ENCODE assay signal across 20 mouse cellular contexts in the genomic region with DNA sequence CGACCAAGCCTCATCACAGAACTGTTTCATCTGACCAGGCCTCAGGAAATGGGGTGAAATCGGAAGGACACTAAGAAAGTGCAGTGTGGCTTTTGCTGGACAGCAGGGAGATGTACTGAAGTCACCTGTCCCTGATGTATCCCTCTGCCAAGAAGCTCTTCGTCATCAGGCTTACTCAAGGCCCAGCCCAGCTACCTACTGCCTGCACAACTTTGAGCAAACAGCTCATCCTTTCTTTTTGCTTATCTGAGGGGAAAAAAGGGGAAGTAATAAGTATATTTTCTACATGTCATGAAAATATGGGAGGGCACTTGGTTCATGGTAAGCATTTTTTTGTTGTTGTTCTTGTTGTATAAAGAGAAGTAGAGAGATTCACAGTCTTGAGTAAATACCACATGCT.
A peak's percentile ranks its signal among the peaks of the same experiment; 100 is the strongest.
DNase-seq lines count a peak whose midpoint lies in the region; ATAC-seq and TF ChIP-seq lines count a peak whose summit lies in the region.
"Had no signal": no experiment of that assay in that cellular context is flagged by ENCODE, and none has a peak within 500 bp of the region (broad histone marks: within the 10 kb centered on the region; RNA-seq: fewer than 3 reads in every experiment).

No protein-coding gene starts in this region.

- no peaks in the 10 kb centered on the region for H3K27me3 ChIP-seq in forebrain, embryonic 11.5 days (ENCODE audit: control insufficient read depth, insufficient read depth, low read length)
- H3K27me3 ChIP-seq in forebrain, embryonic 12.5 days: no peaks in the 10 kb centered on the region
- H3K27me3 ChIP-seq in liver, embryonic 16.5 days (ENCODE audit: control insufficient read depth, insufficient read depth, low read depth, low read length): no peaks in the 10 kb centered on the region
- H3K27me3 ChIP-seq in liver, embryonic 11.5 days (replicated peaks; ENCODE audit: control insufficient read depth, insufficient read depth, low read length): no peaks in the 10 kb centered on the region
- H3K27me3 ChIP-seq: embryonic facial prominence, embryonic 12.5 days; hindbrain, embryonic 13.5 days; Patski had no signal

- no peak overlapping the region for H3K9ac ChIP-seq in forebrain, embryonic 11.5 days (ENCODE audit: low read length)
- H3K9ac ChIP-seq in forebrain, embryonic 12.5 days: no peak overlapping the region
- no peak overlapping the region for H3K9ac ChIP-seq in liver, embryonic 16.5 days (ENCODE audit: low read depth, low read length)
- no peak overlapping the region for H3K9ac ChIP-seq in liver, embryonic 11.5 days (ENCODE audit: low read depth, low read length)
- H3K9ac ChIP-seq: embryonic facial prominence, embryonic 12.5 days; hindbrain, embryonic 13.5 days had no signal

- WGBS in forebrain, embryonic 11.5 days: 90% methylated on average over 3 of the region's 3 CpGs
- 88% methylated on average over 3 of the region's 3 CpGs for WGBS in forebrain, embryonic 12.5 days
- WGBS in liver, embryonic 16.5 days (ENCODE audit: insufficient replicate concordance): 52% methylated on average over 3 of the region's 3 CpGs
- 75% methylated on average over 3 of the region's 3 CpGs for WGBS in liver, embryonic 11.5 days
- WGBS in macrophage (ENCODE audit: missing documents): 42% methylated on average over 3 of the region's 3 CpGs

- no peaks in the 10 kb centered on the region for H3K79me2 ChIP-seq in macrophage (ENCODE audit: inconsistent target)

- H3K4me2 ChIP-seq in forebrain, embryonic 11.5 days (ENCODE audit: low read depth, low read length, severe bottlenecking): no peak overlapping the region
- no peak overlapping the region for H3K4me2 ChIP-seq in forebrain, embryonic 12.5 days
- H3K4me2 ChIP-seq in liver, embryonic 16.5 days (ENCODE audit: low read depth, low read length): no peak overlapping the region
- H3K4me2 ChIP-seq in liver, embryonic 11.5 days: no peak overlapping the region
- H3K4me2 ChIP-seq: embryonic facial prominence, embryonic 12.5 days; hindbrain, embryonic 13.5 days had no signal

- no peaks in the 10 kb centered on the region for H3K9me3 ChIP-seq in forebrain, embryonic 11.5 days (ENCODE audit: control insufficient read depth, low read length)
- no peaks in the 10 kb centered on the region for H3K9me3 ChIP-seq in forebrain, embryonic 12.5 days
- no peaks in the 10 kb centered on the region for H3K9me3 ChIP-seq in liver, embryonic 16.5 days (replicated peaks; ENCODE audit: control insufficient read depth, low read length)
- H3K9me3 ChIP-seq in liver, embryonic 11.5 days (ENCODE audit: control insufficient read depth, low read length): no peaks in the 10 kb centered on the region
- H3K9me3 ChIP-seq: embryonic facial prominence, embryonic 12.5 days; hindbrain, embryonic 13.5 days had no signal

- no peak overlapping the region for H3K4me3 ChIP-seq in forebrain, embryonic 11.5 days (ENCODE audit: low read depth, low read length)
- no peak overlapping the region for H3K4me3 ChIP-seq in forebrain, embryonic 12.5 days (replicated peaks)
- H3K4me3 ChIP-seq in liver, embryonic 16.5 days (ENCODE audit: low read depth, low read length): no peak overlapping the region
- H3K4me3 ChIP-seq in liver, embryonic 11.5 days (ENCODE audit: low read depth, low read length): no peak overlapping the region
- no peak overlapping the region for H3K4me3 ChIP-seq in bone marrow macrophage, adult 2 months (ENCODE audit: insufficient read depth, low read length)
- no peak overlapping the region for H3K4me3 ChIP-seq in macrophage (ENCODE audit: inconsistent target)
- H3K4me3 ChIP-seq: embryonic facial prominence, embryonic 12.5 days; hindbrain, embryonic 13.5 days had no signal

- TF ChIP-seq CTCF in bone marrow macrophage, adult 2 months (IDR thresholded peaks at IDR 0.05; ENCODE audit: low read depth, low read length): no peak

- no peak for TF ChIP-seq POLR2A in bone marrow macrophage, adult 2 months (IDR thresholded peaks at IDR 0.05; ENCODE audit: borderline replicate concordance, low read depth, low read length)

- DNase-seq in forebrain, embryonic 11.5 days (ENCODE audit: low spot score): peak; percentile 13
- DNase-seq in liver, embryonic 11.5 days (ENCODE audit: low spot score): no peak
- no peak for DNase-seq in layer of hippocampus, adult 18-20 months (ENCODE audit: low spot score in 2 of 2)
- DNase-seq: adrenal gland, postnatal 14 days; cerebellum, adult 11 months; cerebellum, adult 8-10 months; cerebellum, postnatal 14 days; gastrocnemius, postnatal 14 days; heart, postnatal 10 days had no signal

- no peak overlapping the region for H3K27ac ChIP-seq in forebrain, embryonic 11.5 days (ENCODE audit: low read depth, low read length)
- no peak overlapping the region for H3K27ac ChIP-seq in forebrain, embryonic 12.5 days
- no peak overlapping the region for H3K27ac ChIP-seq in liver, embryonic 16.5 days (ENCODE audit: low read length)
- no peak overlapping the region for H3K27ac ChIP-seq in liver, embryonic 11.5 days (ENCODE audit: low read depth, low read length)
- peak overlapping the region; percentile 99 for H3K27ac ChIP-seq in bone marrow macrophage, adult 2 months (ENCODE audit: insufficient read depth, low read depth, low read length)
- H3K27ac ChIP-seq in macrophage: peak overlapping the region; percentile 100
- H3K27ac ChIP-seq: embryonic facial prominence, embryonic 12.5 days; hindbrain, embryonic 13.5 days; hindbrain, postnatal 0 days had no signal

- no peaks in the 10 kb centered on the region for H3K36me3 ChIP-seq in forebrain, embryonic 11.5 days (ENCODE audit: control insufficient read depth, insufficient read depth, low read length)
- no peaks in the 10 kb centered on the region for H3K36me3 ChIP-seq in forebrain, embryonic 12.5 days (replicated peaks)
- H3K36me3 ChIP-seq in liver, embryonic 16.5 days (ENCODE audit: control insufficient read depth, insufficient read depth): no peaks in the 10 kb centered on the region
- H3K36me3 ChIP-seq in liver, embryonic 11.5 days (ENCODE audit: control insufficient read depth, insufficient read depth, low read length): no peaks in the 10 kb centered on the region
- H3K36me3 ChIP-seq in macrophage (ENCODE audit: inconsistent target): no peaks in the 10 kb centered on the region
- H3K36me3 ChIP-seq: embryonic facial prominence, embryonic 12.5 days; hindbrain, embryonic 13.5 days had no signal

- H3K4me1 ChIP-seq in forebrain, embryonic 11.5 days (replicated peaks; ENCODE audit: control insufficient read depth, insufficient read depth, low read length): no peaks in the 10 kb centered on the region
- H3K4me1 ChIP-seq in forebrain, embryonic 12.5 days: peaks cover 4% of the 10 kb centered on the region
- H3K4me1 ChIP-seq in liver, embryonic 16.5 days (ENCODE audit: control insufficient read depth, low read depth, low read length): no peaks in the 10 kb centered on the region
- H3K4me1 ChIP-seq in liver, embryonic 11.5 days (replicated peaks; ENCODE audit: control insufficient read depth, insufficient read depth, low read length): no peaks in the 10 kb centered on the region
- peaks cover 25% of the 10 kb centered on the region for H3K4me1 ChIP-seq in bone marrow macrophage, adult 2 months (ENCODE audit: control insufficient read depth, insufficient read depth, low read length)

- no peak for ATAC-seq in forebrain, embryonic 11.5 days (replicated peaks; ENCODE audit: low FRiP score)
- no peak for ATAC-seq in forebrain, embryonic 12.5 days (ENCODE audit: low FRiP score)
- ATAC-seq in liver, embryonic 16.5 days (ENCODE audit: low read depth): 0 out of 2 replicates have a peak, but pooled peaks have one; percentile 21
- ATAC-seq in liver, embryonic 11.5 days (replicated peaks; ENCODE audit: low FRiP score): no peak
- no peak for ATAC-seq in erythroid progenitor cell, adult 5-6 weeks (replicated peaks; ENCODE audit: low FRiP score, poor library complexity, severe bottlenecking)
- ATAC-seq: activated CD4-positive, CD25-positive, alpha-beta regulatory T cell, adult 4 months; forebrain, embryonic 14.5 days; hindbrain, postnatal 0 days; Patski had no signal

Comparison
In these comparisons a context has a peak if more than half of its experiments do, and no peak if none do; other contexts are left out.
1. H3K27ac ChIP-seq: peak in bone marrow macrophage, adult 2 months (single experiment) and macrophage (single experiment); none in forebrain, embryonic 11.5 days (single experiment), forebrain, embryonic 12.5 days (single experiment), liver, embryonic 16.5 days (single experiment) and liver, embryonic 11.5 days (single experiment).